Mouse (Mus musculus) heart, adult 11 months (tissue): ENCODE measurements around the gene Eva1b.
A peak's percentile ranks its signal among the peaks of the same experiment; 100 is the strongest.
"Not testable (repeated sequence)": the region's sequence is repeated elsewhere in the genome, so short reads cannot be mapped to it uniquely, and the experiment has no call there.

ENCODE experiments used
- DNase-seq: peaks from one replicate; pipeline ENCODE4 v3.0.0; 2022

The Eva1b gene

DNA sequence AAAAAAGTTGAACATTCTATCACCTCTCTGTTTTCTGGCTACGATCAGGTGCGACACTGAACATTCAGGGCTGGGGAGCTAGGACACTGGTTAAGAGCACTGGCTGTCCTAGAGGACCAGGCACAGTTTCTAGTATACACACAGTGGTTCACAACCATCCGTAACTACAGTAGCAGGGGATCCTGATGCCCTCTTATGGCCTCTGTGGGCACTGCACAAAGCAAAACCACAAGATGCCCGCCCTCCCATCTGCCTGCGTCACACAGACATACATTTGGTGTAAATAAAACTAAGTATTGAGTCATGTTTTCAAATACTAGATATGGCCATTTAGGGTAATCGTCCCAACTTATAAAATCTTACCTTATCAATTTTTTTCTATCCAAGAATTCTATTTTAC is 10.0 kb downstream of the Eva1b start:
- no peak for DNase-seq

DNA sequence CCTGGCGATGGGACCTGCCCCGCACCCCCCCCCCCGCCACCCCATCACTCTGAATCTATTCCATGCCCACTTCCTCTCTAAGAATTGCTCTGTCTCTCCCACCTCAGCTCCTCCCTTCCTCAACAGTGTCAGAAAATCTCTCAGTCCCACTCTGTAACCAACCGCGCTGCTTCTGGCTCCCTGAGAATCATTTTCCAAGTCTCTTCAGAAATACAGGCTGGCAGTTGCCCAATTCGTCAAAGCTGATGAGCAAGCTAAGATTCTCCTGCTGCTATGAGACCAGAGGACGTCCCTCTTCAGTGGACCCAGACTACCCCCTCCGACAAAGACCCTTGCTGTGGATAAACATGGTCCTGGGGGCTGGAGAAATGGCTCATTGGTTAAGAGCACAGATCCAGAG is 11.9 kb downstream of the Eva1b start:
- peak; percentile 82 for DNase-seq

DNA sequence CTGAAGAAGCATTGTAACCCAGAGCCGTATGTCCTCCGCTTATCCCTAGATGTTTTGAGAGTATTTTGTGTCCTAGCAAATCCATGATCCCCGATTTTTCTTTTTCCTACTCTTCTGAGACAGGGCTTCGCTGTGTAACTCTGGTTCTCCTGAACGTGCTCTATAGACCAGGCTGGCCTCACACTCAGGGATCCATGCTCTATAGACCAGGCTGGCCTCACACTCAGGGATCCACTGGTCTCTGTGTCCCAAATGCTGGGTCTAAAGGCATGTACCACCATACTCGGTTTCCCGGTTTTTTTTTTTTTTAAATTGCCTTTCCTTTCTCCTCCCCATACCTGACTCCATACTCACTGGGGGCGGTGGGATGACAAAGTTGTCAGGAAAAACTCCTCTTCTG is 13.4 kb downstream of the Eva1b start:
- peak; percentile 86 for DNase-seq

DNA sequence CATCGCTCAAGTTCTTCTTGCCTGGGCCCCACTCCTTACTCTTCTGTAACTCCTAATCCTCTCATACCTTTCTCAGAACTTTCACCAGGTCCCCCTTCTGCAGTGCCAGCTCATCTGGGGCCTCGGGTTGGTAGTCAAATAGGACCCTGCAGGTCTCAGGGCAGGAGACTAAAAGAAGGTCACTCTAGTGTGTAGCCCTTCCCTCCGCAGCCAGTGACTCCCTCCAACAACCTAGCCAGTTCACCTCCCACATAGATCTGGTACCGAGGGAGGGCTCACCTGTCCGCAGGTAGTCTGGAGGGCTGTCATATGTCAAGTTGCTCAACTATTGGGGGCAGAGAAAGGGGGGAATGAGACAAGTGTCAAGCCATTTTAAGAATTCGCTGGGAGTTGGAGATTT is 13.9 kb downstream of the Eva1b start:
- DNase-seq, result peak; percentile 90

DNA sequence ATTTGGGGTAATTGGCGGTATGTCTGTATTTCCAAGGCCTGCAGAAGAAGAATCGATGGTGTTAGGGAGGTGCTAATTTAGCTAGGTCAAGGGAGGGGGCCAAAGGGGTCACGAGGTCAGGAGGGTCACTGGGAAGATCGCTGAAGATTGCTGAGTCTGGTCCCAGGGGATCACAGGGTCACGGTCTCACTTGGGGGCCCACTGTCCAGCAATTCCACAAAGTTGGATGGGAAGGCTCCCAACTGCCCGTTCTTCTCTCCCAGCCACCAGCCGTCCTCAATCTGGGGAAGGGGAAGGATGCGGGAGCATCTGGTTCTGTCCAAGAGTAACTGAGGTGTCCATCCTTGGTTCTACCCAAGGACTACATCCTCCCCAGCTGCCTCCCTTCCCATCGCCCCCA is 14.4 kb downstream of the Eva1b start:
- peak; percentile 94 for DNase-seq

DNA sequence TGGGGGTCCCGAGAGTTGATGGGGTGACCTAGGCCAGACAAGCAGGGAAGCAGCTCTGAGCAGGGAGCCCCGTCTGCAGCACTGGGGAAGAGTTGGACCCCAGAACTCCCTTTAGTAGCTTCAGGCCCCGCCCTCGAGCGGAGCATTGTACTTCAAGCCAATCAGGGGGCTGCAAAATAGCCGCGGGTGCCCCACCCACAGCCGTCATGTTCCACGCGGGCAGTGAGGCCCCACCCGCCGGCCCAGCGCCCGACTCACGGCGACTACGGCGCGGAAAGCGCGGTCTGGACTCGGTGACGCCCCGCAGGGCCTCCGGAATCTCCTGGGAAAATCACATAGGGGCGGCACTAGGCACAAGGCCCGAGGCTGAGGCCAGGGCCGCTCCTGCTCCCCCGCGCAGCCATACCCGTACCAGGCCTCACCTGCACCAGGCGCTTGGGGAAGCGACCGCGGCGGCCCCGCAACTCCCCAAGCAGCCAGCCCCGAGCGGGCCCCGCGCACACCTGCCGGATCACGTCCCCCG is 15.1 kb downstream of the Eva1b start:
- peak; percentile 100 for DNase-seq

DNA sequence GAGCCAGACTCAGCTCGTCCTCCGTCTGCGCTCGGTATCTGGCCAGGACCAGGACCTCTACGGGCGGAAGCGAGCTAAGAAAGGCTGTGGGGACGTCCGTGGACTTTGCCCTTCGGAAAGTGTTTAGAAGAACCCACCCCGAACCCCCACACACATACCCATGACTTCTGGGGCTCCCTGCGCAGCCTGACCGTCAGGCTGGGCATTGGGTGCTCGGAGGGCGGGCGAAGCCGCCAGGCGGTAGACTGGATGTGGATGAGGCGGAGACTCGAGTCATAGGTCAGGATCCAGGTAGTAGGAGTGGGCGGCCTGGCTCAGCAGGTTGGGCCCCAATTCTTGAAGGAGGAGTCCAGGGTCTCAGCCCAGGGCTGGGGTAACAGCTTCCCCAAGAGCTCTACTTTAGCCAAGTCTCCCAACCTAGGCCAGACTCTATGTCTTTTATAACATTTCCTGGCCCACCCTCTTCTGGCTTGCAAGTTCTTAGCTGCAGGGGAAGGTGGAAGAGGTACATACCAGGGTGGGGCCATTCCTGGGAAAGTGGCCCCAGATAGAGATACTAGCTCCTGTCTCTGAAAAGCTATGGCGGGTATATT is 15.6 kb downstream of the Eva1b start, which contains the start of gene Sh3d21:
Gene Sh3d21, minus strand, starts transcription at position 425 of the 593 bp plus-strand sequence.
- DNase-seq, result peak; percentile 97

DNA sequence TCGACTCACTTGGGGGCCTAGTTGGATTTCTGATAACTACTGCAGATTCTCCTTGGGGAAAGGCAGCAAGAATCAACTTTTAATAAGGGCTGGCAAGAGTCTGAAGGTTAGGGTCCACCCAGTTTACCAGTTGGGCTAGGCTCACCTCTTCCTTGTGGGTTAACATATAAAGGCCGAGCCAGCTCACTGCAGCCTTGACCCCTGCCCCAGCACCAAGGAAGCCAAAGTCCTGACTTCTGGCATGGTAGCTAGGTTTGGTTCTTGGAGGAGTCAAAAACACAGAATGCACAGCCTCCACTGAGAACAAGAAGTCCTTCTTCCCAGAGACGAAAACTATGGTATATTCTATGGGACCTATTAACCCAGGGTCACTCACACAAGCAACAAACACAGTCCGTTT is 16.1 kb downstream of the Eva1b start:
- DNase-seq, result no peak

DNA sequence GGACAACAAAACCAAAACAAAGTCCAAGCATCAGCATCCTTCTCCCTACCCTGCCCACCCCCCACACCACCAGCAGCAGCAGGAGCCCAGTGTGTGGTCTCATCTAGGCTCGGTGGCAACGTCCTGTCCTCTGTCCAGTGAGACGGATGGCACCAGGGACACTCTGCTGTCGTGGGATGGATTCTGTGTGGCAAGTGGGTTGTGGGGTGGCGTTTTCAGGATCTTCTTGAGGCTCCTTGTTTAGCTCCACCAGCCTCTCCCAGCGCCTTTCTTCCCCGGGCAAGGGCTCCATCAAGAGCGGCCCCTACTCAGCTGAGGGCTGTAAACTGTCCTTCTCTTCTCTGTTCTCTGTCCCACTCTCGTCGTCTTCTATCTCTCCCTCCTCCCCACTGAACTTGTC is 17.5 kb downstream of the Eva1b start:
- peak; percentile 84 for DNase-seq

DNA sequence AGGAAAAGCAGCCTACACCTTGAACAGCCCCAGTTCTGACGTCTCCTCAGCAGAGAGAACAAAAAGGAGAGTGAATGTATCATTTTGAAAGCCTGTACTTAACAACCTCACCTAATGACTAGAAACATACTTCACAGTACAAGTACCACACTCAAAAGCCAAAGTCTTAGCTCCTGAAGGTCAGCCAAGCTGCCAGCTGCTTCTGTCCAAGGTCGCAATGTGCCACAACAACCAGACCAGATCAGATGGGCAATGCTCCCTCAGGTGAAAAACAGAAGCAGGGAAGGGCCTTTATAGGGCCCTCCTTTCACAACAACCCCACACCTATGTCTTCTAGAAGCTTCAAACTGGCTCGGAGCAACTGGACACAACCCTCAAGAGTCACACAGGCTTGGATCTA is 18.5 kb downstream of the Eva1b start:
- DNase-seq, result peak; percentile 94

DNA sequence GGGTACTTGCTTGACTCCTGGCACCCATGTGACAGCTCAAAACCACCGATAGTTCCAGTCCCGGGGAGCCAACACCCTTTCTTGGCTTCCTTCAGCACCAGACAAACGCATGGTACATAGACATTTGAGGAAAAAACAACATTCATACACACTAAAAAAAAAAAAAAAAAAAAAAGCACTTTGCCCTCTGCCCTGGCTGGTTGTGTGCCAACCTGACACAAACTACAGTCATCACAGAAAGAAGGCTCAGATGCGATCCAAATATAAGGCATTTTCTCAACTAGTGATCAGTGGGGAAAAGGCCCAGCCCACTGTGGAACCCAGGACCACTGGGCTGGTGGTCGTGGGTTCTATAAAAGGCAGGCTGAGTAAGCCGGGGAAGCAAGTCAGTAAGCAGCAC is 21.3 kb downstream of the Eva1b start:
- peak; percentile 69 for DNase-seq

DNA sequence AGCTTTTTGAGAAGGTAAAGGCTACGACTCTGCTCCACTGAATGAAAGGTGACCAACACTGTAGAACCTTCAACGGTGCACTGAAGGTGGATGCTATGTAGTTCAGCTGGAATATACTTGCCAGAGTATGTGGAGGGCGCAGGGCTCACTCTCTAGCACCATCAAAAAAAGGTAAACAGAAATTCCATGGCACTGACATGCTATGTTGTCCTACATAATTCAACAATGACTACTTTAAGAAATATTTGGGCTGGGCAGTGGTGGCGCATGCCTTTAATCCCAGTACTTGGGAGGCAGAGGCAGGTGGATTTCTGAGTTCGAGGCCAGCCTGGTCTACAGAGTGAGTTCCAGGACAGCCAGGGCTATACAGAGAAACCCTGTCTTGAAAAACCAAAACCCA is 23.2 kb downstream of the Eva1b start:
- peak; percentile 67 for DNase-seq

DNA sequence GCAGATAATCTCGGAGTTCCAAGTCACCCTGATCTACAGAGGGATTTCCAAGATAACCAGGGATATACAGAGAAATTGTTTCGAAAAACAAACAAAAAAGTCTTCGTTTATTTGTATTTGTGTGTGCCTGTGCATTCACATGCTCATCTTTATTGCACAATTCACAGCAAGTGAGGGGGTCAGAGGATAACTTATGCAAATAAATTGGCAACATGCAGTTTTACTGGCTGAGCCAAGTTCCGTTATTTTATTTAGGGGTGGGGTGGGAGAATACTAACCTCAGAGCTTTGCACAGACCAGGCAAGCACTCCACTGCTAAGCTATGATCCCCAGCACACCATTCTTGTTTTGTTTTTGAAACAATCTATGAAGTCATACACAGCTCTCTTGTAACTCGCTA is 26.3 kb downstream of the Eva1b start:
- DNase-seq, result peak; percentile 12

DNA sequence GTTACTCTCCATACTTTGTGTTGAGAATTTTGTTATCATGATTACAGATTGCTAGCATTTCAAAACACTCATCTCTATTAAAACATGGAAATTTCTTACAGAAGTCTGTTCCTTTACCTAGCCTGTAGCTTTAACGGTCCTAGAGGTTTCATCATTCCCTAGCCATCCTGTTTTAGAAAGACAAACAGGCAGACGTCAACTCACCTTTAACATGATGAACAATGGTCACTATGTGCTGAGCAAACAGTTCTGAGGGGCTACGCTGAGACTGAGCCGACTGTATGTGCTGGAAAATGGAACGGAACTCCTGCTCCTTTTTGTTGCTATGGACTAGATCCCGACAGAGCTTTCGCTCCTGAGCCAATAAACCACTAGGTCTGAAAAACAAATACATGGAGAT is 28.4 kb downstream of the Eva1b start:
- not testable (repeated sequence) for DNase-seq

DNA sequence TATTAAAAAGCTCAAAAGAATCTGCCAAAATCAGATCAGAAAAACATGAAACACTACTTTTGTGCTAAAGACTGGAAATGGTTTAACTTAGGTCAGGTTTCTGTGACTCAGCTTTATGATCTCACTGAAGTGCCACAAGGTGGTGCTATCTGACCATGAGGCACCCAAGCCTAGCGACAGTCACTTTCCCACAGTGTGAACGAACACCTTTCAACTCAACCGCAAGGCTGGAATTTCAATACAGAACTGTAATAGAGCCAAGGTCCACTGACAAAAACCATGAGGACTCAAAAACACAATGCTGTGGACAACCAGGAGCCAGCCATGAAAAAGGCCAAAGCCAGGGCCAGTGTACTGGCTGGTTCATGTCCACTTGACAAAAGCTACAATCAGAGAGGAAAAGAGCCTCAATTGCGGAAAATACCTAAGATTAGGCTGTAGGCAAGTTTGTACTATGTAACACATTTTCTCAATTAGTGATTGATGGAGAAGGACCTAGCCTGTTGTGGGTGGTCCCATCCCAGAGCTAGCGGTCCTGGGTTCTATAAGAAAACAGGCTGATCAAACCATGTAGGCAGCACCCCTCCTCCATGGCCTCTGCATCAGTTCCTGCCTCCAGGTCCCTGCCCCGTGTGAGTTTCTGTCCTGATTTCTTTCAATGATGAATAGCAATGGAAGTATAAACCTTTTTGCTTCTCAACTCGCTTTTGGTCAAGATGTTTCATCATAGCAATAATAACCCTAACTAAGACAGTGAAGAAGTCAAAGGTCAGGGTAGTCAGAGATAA is 33.8 kb downstream of the Eva1b start:
- peak; percentile 91 for DNase-seq

DNA sequence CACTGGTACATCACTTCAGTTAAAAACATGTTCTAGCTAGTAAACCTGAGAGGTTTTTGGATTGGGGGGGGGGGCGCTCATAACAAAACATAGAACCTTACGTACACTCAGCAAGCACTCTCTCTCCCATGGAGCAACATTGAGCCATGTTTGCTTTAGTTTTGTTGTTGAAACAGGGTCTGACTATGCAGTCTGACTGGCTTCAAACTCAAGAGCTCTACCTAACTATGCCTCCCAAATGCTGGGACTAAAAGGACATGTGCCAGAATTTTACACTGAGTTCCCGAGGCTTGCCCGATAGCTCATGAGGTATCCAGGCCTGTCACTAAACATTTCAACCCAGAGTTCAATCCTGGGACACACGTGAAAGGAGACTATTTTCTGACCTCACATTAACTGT is 35.5 kb downstream of the Eva1b start:
- peak; percentile 72 for DNase-seq

DNA sequence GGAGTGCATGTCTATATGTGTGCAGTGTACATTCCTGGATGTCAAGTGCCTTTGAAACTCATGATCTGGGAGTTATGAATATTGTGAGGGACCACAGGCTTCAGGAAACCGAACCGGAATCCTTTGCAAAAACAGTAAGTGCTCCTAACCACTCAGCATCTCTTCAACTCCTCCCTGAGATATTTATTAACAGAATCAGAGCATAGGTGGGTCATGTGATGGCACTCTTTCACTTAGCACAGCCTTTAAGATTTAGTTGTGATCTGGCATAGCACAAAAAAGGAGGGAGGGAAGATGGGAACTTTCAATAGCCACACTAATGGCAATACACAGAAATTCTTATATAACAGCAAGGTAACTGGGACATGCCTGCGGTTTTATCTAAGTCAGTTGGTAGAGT is 39.6 kb downstream of the Eva1b start:
- DNase-seq, result peak; percentile 60

DNA sequence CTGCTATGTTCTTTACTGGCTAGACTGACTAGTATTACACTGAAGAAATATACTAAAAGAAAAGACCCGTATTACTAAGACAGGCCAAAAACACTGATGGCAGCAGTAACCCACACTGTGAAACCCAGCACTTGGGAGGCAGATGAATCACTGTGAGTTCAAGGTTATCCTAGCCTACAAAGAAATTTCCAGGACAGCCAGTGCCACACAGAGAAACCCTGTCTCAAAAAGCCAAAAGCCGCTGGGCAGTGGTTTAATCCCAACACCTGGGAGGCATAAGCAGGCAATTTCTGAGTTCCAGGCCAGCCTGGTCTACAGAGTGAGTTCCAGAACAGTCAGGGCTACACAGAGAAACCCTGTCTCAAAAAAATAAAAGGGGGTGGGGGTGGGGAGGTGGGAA is 43.1 kb downstream of the Eva1b start:
- peak; percentile 79 for DNase-seq

DNA sequence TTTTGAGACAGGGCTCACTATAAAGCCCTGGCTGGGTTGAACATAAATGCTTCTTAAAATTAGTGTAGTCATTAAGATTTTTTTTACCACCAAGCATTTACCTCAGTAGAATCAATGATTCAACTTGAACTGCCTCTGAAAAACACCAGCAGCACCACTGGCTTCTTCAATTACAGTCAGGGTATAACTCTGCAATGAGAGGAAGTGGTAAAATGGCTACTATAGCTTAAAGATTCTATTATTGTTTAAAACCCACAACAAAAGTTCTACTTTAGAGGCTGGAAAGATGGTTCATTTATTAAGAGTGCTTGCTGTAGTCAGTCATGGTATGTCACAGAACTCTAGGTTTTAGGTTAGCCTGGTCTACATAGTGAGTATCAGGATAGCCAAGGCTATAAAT is 46.7 kb downstream of the Eva1b start:
- no peak for DNase-seq

DNA sequence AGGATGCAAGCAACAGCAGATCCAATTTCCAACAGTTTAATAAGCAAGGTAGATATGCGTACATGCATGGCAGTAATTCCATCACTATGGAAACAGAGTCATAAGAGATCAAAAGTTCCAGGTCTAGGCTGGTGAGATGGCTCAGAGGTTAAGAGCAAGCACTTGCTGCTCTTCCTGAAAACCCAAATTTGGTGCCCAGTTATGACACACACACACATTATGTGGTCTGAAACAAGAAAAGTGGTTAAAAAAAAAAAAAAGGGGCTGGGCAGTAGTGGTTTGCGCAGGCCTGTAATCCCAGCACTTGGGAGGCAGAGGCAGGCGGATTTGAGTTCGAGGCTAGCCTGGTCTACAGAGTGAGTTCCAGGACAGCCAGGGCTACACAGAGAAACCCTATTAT is 47.4 kb downstream of the Eva1b start:
- DNase-seq, result peak; percentile 80

DNA sequence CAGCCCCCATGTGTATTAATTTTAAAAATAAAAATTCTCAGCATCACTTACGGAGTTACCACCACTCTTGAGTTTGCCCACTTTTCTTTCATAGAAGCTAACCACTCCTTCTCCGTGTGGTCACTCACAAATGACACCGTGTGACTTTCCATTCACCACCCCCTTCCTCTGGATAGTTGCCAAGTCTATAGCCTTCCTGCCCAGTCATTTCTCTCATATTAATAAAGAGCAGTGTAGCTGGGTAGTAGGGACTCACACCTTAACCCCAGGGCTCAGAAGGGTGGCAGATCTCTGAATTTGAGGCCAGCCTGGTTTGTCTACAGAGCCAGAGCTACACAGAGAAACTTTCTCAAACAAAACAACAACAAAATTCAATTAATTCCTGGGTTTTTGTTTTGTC is 49.9 kb downstream of the Eva1b start:
- peak; percentile 92 for DNase-seq
